Mouse (Mus musculus): ENCODE data around the gene Olfr1359. TPM values are rescaled to one million over a fixed set of nuclear protein-coding genes. Genes with fewer than 3 reads are reported as not detected.
A peak's percentile ranks its signal among the peaks of the same experiment; 100 is the strongest.
"Not testable (repeated sequence)": the region's sequence is repeated elsewhere in the genome, so short reads cannot be mapped to it uniquely, and the experiment has no call there.

Gene Olfr1359
- polyA plus RNA-seq, 1 experiment from 2014 or later = not detected

DNA sequence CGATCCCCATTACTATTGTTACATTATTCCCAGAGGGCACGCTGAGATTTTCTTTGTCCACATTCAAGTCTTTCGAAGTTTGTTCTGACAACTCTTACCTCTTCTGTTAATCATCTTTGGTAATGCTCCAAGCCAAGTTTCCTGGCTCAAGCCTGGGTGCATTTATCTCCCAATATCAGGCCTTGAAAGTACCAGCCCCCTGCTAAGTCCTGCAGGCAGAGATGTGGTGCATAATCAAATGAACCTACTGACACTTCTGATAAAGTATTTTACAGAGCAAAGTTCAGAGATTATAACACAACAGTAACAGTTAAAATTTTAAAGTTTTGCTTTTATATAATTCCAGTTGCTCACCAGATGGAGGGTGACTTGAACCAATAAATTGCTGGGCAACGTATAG, 13.8 kb downstream of the Olfr1359 start:
- ATAC-seq (no peak), DNase-seq (no peak)
- Histone ChIP-seq H3K27me3 (ENCODE audit: insufficient read depth, low read length) (no peaks in the 10 kb centered on the region), H3K27ac (ENCODE audit: low read depth) (no peak overlapping the region), H3K4me2 (ENCODE audit: low read depth, low read length) (peak overlapping the region; percentile 76), H3K9me3 (ENCODE audit: low read length) (no peaks in the 10 kb centered on the region), H3K4me1 (ENCODE audit: insufficient read depth) (peaks cover 14% of the 10 kb centered on the region), H3K36me3 (replicated peaks; ENCODE audit: insufficient read depth, low read length) (no peaks in the 10 kb centered on the region), H3K9ac (replicated peaks) (peak overlapping the region; percentile 28; the same call in 1 of the 2 replicates), H3K4me3 (ENCODE audit: low read depth, low read length) (peak overlapping the region; percentile 62; the same call in 1 of the 2 replicates)
- 25% methylated on average over 4 of the region's 4 CpGs for WGBS (ENCODE audit: insufficient replicate concordance)
- TF ChIP-seq CTCF (IDR thresholded peaks at IDR 0.05; ENCODE audit: low read depth) (no peak), EP300 (IDR thresholded peaks at IDR 0.05; ENCODE audit: low read depth) (peak; percentile 54)

DNA sequence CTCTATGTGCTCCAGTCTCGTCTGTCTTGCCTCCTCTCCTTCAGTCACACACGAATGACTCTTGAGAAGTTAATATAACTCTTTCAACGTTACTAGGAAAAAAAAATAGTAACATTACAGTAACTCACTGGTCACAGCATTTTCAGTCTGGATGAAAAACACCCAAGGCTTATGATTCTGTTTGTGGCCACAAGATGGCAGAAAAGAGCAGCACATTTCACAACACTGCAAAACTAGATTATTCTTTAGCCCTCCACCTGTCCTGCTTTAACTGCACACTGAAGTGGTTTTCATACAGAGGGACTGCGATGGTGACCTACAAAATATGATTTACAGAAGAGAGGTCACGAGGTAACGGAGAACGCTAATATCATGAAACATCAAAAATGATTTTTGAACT, 16.8 kb downstream of the Olfr1359 start:
- no peaks in the 10 kb centered on the region for H3K36me3 ChIP-seq (replicated peaks; ENCODE audit: insufficient read depth, low read length)
- DNase-seq (peak; percentile 72), ATAC-seq (no peak)
- no peaks in the 10 kb centered on the region for H3K9me3 ChIP-seq (ENCODE audit: low read length)
- H3K27me3 ChIP-seq (ENCODE audit: insufficient read depth, low read length) = no peaks in the 10 kb centered on the region
- WGBS (ENCODE audit: insufficient replicate concordance) = under 1% methylated on average over 7 of the region's 7 CpGs
- H3K4me1 ChIP-seq (ENCODE audit: insufficient read depth) = peaks cover 25% of the 10 kb centered on the region
- TF ChIP-seq EP300 (IDR thresholded peaks at IDR 0.05; ENCODE audit: low read depth) (no peak; the same call in 1 of the 2 replicates), CTCF (IDR thresholded peaks at IDR 0.05; ENCODE audit: low read depth) (peak; percentile 96)
- H3K4me2 ChIP-seq (ENCODE audit: low read depth, low read length) = peak overlapping the region; percentile 72
- peak overlapping the region; percentile 88 for H3K27ac ChIP-seq (ENCODE audit: low read depth)
- peak overlapping the region; percentile 77 for H3K9ac ChIP-seq (replicated peaks)
- H3K4me3 ChIP-seq (ENCODE audit: low read depth, low read length) = peak overlapping the region; percentile 45

DNA sequence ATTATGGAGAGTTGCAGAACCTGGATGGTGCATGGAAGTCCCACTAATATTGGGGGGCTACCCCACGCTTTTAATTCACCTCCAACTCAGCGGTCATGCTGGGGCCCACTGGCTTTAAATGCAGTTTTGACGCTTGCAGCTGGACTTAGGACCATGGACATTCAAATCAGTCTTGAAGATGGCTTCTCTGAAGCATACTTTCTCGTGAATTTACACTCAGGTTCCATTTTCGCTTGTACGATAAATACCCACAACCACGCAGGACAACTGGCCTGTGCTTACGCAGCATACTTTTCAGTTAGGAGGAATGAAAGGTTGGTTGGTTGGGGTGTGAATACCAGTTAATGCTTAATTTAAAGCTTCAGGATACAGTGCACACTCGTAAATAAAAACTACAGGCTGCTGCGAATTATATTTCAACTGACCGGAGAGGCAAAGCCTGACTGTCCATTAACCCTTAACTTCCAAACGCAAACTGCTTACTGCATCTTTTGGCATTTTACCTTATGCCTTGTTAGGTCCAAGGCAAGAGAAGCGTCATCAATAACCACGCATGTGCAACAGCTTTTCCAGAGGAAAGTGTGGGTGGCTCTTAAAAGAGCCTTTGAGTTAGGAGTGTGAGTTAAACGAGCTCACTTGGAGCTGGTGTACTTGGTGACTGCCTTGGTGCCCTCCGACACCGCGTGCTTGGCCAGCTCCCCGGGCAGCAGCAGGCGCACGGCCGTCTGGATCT, 17.4 kb downstream of the Olfr1359 start:
- ATAC-seq (no peak), DNase-seq (peak; percentile 33)
- TF ChIP-seq CTCF (IDR thresholded peaks at IDR 0.05; ENCODE audit: low read depth) (no peak), EP300 (IDR thresholded peaks at IDR 0.05; ENCODE audit: low read depth) (no peak)
- Histone ChIP-seq H3K27me3 (ENCODE audit: insufficient read depth, low read length) (no peaks in the 10 kb centered on the region), H3K9ac (replicated peaks) (peak overlapping the region; percentile 77), H3K36me3 (replicated peaks; ENCODE audit: insufficient read depth, low read length) (no peaks in the 10 kb centered on the region), H3K4me1 (ENCODE audit: insufficient read depth) (peaks cover 25% of the 10 kb centered on the region), H3K4me3 (ENCODE audit: low read depth, low read length) (peak overlapping the region; percentile 45), H3K4me2 (ENCODE audit: low read depth, low read length) (peak overlapping the region; percentile 72), H3K27ac (ENCODE audit: low read depth) (peak overlapping the region; percentile 88), H3K9me3 (ENCODE audit: low read length) (no peaks in the 10 kb centered on the region)
- WGBS (ENCODE audit: insufficient replicate concordance) = under 1% methylated on average over 20 of the region's 22 CpGs

DNA sequence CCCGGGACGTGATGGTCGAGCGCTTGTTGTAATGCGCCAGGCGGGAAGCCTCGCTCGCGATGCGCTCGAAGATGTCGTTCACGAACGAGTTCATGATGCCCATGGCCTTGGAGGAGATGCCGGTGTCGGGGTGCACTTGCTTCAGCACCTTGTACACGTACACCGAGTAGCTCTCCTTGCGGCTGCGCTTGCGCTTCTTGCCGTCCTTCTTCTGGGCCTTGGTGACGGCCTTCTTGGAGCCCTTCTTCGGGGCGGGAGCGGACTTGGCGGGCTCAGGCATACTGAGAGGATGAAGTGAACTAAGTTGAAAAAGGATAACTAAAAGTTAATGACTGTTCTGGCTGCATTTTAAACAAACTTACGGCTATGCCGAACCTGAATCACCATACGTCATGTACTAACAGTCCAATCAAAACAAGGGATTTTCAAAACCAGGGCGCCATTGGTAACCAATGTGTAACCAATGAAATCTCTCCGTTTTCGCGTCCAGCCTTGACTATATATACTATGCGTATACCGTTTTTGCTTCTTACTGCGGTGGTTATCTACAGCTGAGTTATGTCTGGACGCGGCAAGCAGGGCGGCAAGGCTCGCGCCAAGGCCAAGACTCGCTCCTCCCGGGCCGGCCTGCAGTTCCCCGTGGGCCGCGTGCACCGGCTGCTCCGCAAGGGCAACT, 18.1 kb downstream of the Olfr1359 start, which contains the start of the genes Hist1h2bl and Hist1h2ai:
TSS of gene Hist1h2bl (minus strand) at position 280 of the 676 bp plus-strand sequence.
TSS of gene Hist1h2ai (plus strand) at position 559 of the 676 bp plus-strand sequence.
- DNase-seq = peak; percentile 82
- H3K27me3 ChIP-seq (ENCODE audit: insufficient read depth, low read length); H3K9me3 ChIP-seq (ENCODE audit: low read length); H3K36me3 ChIP-seq (replicated peaks; ENCODE audit: insufficient read depth, low read length): not testable (repeated sequence)
- Histone ChIP-seq H3K4me2 (ENCODE audit: low read depth, low read length) (peak within 1 kb of the TSS; percentile 72), H3K9ac (replicated peaks) (peak within 1 kb of the TSS; percentile 77), H3K4me1 (ENCODE audit: insufficient read depth) (peaks cover 25% of the 10 kb centered on the region), H3K4me3 (ENCODE audit: low read depth, low read length) (peak within 1 kb of the TSS; percentile 45), H3K27ac (ENCODE audit: low read depth) (peak within 1 kb of the TSS; percentile 88)
- under 1% methylated on average over 23 of the region's 50 CpGs for WGBS (ENCODE audit: insufficient replicate concordance)
- ATAC-seq = peak; percentile 85
- TF ChIP-seq EP300 (IDR thresholded peaks at IDR 0.05; ENCODE audit: low read depth) (peak; percentile 75), CTCF (IDR thresholded peaks at IDR 0.05; ENCODE audit: low read depth) (0 out of 2 replicates have a peak, but pooled peaks have one; percentile 1)

DNA sequence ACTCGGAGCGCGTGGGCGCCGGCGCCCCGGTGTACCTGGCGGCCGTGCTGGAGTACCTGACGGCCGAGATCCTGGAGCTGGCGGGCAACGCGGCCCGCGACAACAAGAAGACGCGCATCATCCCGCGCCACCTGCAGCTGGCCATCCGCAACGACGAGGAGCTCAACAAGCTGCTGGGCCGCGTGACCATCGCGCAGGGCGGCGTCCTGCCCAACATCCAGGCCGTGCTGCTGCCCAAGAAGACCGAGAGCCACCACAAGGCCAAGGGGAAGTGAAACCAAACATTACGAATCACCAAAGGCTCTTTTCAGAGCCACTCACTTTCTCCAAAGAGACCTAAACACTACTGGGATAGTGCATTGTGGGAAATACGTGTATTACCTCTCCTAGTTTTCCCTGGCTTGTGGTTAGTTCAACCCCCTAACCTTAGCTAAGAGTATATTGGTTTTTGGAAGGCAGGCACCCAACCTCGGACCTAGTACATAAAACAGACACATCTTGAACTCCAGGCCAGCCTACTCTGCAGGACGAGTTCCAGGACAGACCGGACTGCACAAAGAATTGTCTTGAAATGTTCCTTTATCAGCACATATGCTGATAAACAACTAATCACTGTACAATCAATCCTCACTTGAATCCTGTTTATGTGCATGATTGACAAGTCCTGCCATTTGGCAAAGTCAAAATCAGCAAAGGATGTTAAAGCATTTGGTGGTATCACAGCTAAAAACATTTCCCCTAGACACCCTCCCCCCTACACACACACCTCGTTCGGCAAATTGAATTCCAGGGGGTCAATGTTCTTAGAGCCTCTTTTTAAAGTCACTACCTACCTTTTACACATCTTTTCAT, 18.9 kb downstream of the Olfr1359 start:
- H3K36me3 ChIP-seq (replicated peaks; ENCODE audit: insufficient read depth, low read length); H3K9me3 ChIP-seq (ENCODE audit: low read length); H3K27me3 ChIP-seq (ENCODE audit: insufficient read depth, low read length): not testable (repeated sequence)
- peak; percentile 0; the same call in 1 of the 2 replicates for TF ChIP-seq EP300 (IDR thresholded peaks at IDR 0.05; ENCODE audit: low read depth)
- 0% methylated on average over 9 of the region's 38 CpGs for WGBS (ENCODE audit: insufficient replicate concordance)
- H3K4me1 ChIP-seq (ENCODE audit: insufficient read depth) = peaks cover 18% of the 10 kb centered on the region
- H3K9ac ChIP-seq (replicated peaks) = peak overlapping the region; percentile 56
- H3K27ac ChIP-seq (ENCODE audit: low read depth) = peak overlapping the region; percentile 88
- peak; percentile 46 for DNase-seq
- ATAC-seq = peak; percentile 21
- peak overlapping the region; percentile 45 for H3K4me3 ChIP-seq (ENCODE audit: low read depth, low read length)
- H3K4me2 ChIP-seq (ENCODE audit: low read depth, low read length) = peak overlapping the region; percentile 68

All from liver, postnatal 0 days (tissue).